Mouse (Mus musculus): ENCODE results near the gene St7.
A peak's percentile ranks its signal among the peaks of the same experiment; 100 is the strongest.

Gene St7

GRCm38 (mm10) chr6:17720022-17720421 lies 27.3 kb downstream of the St7 start:
- DNase-seq (ENCODE audit: low spot score) = no peak

GRCm38 (mm10) chr6:17721706-17722105 lies 29.0 kb downstream of the St7 start:
- DNase-seq (ENCODE audit: low spot score) = no peak

GRCm38 (mm10) chr6:17725841-17726460 lies 33.2 kb downstream of the St7 start:
- DNase-seq (ENCODE audit: low spot score) = peak; percentile 70

DNA sequence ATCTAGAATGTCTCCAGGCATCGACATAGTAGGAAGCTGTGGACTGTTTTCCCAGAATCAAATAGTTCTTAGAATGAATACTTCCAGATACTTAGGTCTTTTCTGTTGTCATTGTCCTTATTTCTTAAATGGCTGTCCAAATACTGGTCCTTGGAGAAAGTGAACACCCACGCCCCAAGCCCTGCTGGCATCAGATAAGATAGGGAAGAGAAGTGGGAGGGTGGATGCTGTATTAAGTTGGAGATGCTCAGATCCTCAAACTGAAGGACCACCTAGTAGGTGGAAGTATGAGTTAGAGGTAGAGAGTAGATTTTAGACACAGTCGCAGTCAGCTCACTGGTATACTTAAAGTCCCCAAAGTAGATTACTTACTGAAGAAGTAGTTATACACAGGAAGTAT lies 34.5 kb downstream of the St7 start:
- DNase-seq (ENCODE audit: low spot score) = no peak

- DNase-seq (ENCODE audit: low spot score) = no peak
These were observed 35.4 kb downstream of the St7 start for GRCm38 (mm10) chr6:17727891-17728790.

GRCm38 (mm10) chr6:17730122-17730521 lies 37.4 kb downstream of the St7 start:
- DNase-seq (ENCODE audit: low spot score) = peak; percentile 79

DNA sequence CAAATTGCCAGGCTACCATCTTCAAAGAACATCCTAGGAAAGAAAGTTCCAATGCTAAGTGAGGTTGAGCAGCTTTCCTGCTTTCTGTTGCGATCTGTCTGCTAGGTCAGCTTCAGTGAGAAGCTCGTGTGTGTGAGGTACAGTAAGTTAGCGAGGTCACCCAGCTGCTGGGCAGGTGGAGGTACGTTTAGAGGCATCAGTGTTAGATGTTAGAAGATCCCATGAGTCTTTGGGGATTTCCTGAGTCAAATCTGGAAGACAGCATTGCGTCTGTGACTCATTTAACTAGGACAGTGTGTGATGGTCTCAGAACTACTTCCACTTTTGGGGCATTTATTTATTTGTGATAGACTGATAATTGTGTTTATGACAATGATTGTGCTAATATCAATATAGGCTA lies 39.0 kb downstream of the St7 start:
- no peak for DNase-seq (ENCODE audit: low spot score)

DNA sequence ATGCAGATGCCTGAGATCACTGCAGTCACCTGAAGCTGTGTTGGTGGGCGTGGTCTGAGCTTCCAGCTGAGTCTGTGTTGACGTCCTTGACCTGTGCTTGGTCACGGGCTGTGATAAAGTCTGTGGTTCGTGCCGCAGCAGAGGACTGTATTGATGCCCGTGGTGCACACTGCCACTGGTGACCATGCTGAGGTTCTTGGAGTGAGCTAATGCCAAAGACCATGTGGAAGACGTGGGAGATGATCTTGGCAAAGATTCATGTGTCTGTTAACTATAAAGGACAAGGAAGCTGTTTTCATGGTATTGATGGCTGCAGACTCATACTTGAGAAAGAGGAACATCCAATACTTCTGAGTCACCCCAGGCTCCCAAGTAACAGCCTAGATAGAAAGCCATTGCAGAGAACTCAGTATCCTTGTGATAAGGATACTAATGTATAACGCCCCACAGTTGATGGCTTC lies 41.2 kb downstream of the St7 start:
- no peak for DNase-seq (ENCODE audit: low spot score)

DNA sequence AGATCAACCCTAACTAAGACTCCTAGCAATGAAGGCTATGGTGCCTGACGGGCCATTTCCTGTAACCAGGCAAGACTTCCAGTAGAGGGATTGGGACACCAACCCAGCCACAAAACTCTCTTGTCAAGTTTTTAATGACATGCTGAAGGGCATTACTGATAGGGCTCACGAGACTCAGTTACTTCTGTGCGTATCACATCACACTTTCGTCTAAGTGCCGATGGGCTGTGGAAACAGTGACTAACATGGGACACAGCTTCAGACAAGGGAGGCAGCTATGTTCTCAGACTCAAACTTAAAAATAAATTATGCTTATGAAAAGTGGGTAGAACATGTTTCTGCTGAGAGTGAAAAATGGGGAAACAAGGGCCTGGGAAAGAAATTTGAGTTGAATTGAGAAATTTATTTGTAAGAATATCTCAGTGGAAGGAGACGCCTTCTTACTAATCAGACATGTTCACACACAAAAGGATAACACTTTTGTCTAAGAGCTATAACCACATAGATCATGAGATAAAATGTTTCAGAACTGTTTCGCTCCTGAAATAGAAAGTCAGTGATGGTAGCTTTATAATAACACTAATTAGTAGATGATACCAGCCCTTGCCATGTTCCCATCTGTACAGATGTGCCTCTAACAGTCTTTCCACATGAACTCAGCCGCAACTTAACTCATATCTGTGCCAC lies 44.7 kb downstream of the St7 start:
- no peak for DNase-seq (ENCODE audit: low spot score)

DNA sequence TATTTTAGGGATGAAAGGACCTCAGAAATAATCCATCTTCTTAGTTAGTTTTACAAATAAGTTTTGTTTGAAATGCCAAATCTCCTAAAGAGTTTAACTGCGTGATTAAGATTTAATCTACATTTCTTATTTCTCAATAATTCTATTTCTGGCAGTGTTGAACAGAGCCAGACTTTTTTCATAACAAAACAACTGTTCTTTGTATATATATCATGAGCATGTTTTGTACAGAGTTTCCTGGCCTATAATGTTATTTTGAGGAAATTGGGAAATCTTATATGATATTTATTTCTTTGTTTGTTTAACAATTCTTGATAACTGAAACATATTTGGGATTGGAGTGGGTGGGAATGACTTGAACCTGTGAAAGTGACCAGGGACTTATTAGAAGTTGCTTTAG lies 47.4 kb downstream of the St7 start:
- no peak for DNase-seq (ENCODE audit: low spot score)

DNA sequence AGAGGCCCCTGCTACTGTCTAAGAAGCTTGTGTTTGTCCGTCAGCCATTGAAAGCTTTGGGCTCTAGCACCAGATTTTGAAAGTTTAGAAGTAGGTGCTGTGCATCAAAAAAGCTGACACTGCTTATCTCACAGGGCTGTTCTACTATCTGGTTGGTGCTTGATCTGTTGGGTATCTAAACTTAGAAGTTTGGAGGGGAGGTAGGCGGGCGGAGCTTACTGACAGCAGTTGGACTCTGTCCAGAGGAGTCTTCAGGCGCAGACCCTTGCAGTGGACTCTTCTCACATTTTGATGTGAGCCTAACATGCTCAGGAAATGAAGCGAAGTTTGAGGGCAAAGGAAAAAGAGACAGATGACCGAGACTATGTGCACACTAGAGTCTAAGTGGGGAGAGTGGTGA lies 48.9 kb downstream of the St7 start:
- DNase-seq (ENCODE audit: low spot score) = no peak

GRCm38 (mm10) chr6:17742209-17742608 lies 49.5 kb downstream of the St7 start:
- no peak for DNase-seq (ENCODE audit: low spot score)

- no peak for DNase-seq (ENCODE audit: low spot score)
These were observed 50.6 kb downstream of the St7 start for GRCm38 (mm10) chr6:17743325-17743724.

GRCm38 (mm10) chr6:17747724-17748123 lies 55.0 kb downstream of the St7 start:
- no peak for DNase-seq (ENCODE audit: low spot score)

DNA sequence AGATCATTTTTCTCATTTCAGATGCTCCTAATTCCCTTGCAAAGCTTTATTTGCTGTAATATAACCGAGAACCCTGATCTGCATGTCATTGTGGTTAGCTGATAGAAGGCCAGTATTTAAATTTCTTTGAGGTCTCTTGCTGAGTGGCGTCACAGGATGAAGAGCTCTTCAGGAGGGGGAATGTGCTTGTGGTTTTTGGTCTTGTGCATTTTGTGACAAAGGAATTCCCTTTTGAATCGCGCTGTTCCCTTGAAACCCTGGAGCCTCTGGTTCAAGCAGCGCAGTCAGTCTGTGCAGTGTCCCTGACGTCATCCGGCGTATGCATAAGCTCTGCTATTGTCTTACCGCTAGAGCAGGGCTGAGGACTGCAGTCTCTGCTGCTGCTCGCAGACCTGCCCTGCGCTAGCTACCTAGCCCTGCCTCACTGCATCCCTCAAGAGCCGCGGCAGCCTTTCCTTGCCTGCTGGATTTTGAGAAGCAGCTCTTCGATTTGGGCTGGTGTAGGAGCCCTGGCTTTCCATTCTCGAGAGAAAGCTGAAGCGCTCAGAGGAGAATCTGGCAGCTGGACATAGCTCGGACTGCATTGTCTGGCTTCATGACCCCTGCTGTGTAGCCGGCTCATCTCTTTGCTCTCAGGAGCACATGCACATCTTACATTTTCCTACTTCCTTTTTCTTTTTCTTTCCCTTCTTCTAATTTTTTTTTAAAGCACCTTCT lies 56.3 kb downstream of the St7 start:
- peak; percentile 79 for DNase-seq (ENCODE audit: low spot score)

DNA sequence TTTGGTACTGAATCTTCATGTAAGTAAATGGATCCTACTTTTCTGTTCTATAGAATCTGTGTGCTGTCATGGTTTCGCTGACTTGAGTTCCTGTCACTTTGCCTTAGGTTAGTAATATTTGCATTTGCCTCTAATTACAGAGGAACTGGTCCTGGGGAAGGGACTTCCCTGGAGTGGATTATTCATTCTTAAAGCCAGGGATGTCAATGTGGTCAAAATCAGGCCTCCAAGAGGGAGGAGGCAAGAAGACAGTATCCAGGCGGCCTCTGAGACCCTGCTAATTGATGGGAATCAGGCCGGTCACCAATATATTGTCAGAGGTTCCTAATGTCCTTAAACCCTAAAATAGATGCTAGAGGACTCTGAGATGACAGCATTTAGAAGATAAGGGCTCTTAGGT lies 56.9 kb downstream of the St7 start:
- DNase-seq (ENCODE audit: low spot score) = no peak

DNA sequence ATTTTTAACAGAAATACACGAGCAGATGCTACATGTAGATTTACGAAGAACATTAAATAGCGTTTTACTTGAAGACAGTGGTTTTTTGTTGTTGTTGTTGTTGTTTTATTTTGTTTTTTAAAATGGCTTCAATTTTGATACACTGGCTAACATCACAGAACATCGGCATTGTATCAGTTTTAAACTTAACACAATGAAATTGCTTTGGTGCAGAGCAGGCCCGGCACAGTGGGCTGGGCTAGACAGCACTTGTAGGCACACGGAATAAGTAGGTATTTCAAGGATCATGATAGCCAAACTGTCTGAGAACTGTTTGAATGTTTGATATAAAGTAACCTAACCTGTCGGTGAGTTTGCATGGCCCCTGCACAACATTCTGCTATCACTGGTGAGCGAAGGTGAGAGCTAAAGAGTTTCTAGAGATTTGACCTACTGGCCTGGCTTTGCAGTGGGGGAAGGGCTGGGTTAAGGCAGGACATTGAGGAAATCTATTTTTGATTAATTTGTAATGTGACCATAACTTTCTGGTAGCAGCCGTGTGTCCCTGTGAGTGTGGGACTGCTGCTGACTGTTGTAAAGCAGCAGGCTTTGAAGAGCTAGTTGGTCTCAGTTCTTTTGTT lies 57.4 kb downstream of the St7 start:
- DNase-seq (ENCODE audit: low spot score) = no peak

- no peak for DNase-seq (ENCODE audit: low spot score)
These were observed 58.2 kb downstream of the St7 start for GRCm38 (mm10) chr6:17750957-17751356.

DNA sequence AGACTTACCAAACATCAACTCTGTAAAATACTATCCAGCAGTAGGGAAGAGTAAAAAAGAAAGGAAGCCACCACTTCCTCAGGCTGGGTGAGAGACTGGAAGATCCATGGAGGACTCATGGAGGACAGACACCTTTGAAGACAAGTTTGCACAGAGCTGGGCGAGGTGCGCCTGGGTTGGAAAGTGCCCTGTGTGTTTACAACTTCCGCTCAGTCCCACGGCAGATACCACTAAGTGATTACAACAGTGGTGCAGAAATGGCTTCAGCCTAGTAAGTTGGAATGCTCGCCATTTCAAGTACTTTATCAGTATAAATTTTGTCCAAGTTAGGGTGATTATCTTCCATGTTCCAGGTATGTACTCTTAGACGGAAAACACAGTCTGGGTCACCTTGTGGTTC lies 63.2 kb downstream of the St7 start:
- DNase-seq (ENCODE audit: low spot score) = no peak

DNA sequence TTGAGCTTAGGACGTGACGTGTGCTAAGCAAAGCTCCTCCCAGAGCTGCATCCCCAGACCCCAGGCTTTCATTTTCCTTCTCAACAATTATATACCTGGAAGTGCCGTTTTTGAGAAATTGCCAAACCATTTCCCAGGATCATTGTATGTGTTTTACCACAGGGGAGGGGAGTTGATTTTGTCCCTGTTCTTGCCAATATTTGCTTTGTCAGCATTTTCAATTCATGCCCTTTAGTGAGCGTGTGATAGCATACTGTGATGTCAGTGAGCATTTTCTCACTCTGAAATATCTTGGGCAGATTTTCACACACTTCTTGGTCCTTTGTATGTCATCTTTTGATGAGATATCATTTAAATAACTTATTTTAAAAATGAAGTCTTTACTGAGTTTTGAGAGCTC lies 65.8 kb downstream of the St7 start:
- DNase-seq (ENCODE audit: low spot score) = no peak

DNA sequence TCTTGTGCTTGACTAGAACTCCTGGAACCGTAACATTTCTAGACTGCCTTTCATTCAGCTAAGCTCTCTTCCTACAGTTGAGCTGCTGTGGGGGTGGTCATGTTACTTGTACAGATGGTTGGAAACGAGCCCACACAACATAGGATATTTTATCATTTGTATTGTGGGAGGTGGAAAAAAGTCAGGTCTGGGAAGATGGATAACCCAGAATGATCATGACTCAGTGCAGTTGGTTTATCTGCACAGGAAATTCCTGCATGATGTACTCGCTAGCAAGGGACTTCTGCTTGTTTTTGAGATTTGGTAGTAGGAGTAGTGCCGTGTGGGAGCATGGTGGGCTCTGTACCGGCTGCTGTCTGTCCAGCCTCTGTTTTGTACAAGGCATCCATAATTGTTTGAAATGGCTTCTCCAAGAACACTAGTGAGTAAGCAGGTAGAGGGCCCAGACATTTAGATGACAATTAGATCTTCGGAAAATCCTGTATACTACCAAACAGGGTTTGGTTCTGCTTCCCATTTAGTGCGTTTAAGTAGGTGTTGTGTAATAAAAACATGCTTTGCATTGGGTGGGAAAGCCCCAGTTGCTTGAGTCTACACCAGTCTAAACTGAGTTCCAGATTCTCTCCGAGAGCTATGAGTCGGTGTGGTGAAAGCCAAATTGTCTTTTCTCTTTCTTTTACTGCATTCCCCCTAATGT lies 71.4 kb downstream of the St7 start:
- peak; percentile 80 for DNase-seq (ENCODE audit: low spot score)
